Mouse (Mus musculus) kidney, adult 11 months (tissue): ENCODE results near the gene Araf.

Source experiments
- DNase-seq: peaks from one replicate; pipeline ENCODE4 v3.0.0; 2022

The Araf gene

GRCm38 (mm10) chrX:20853794-20854193 is 56.2 kb downstream of the Araf start:
- no peak for DNase-seq

GRCm38 (mm10) chrX:20861453-20862104 is 64.0 kb downstream of the Araf start:
- no peak for DNase-seq

- DNase-seq = no peak
Measured at GRCm38 (mm10) chrX:20862105-20863065, 64.8 kb downstream of the Araf start.

GRCm38 (mm10) chrX:20863161-20864101 is 65.8 kb downstream of the Araf start:
- no peak for DNase-seq

GRCm38 (mm10) chrX:20868091-20868490 is 70.5 kb downstream of the Araf start:
- DNase-seq = no peak

GRCm38 (mm10) chrX:20869203-20869602 is 71.6 kb downstream of the Araf start:
- no peak for DNase-seq

- DNase-seq = no peak
Measured at GRCm38 (mm10) chrX:20869962-20870513, 72.4 kb downstream of the Araf start, which contains the start of gene Timp1. Gene Timp1 (plus strand): TSS chrX:20870166.

- no peak for DNase-seq
Measured at GRCm38 (mm10) chrX:20872928-20873500, 75.4 kb downstream of the Araf start.

GRCm38 (mm10) chrX:20875241-20875640 is 77.6 kb downstream of the Araf start:
- DNase-seq = no peak

- no peak for DNase-seq
Measured at GRCm38 (mm10) chrX:20910074-20910473, 112.5 kb downstream of the Araf start.
